Mouse (Mus musculus) hindbrain, embryonic 13.5 days (tissue): ENCODE results near the gene Jpt1. TPM values are rescaled to one million over a fixed set of nuclear protein-coding genes. Genes with fewer than 3 reads are reported as not detected.

Experiments
- ATAC-seq: fragments of 200-750 bp; cut with Nextera tagmentation; 2 replicates; pipeline ENCODE4 v1.8.0; 2017; ENCODE audit warnings: moderate TSS enrichment; ENCODE audit not compliant: low FRiP score
- H3K27ac ChIP-seq: fragments of 300-500 bp; sonication (generic); 2 replicates; pipeline ENCODE4 v1.5.1; 2015; ENCODE audit warnings: inconsistent platforms, mild to moderate bottlenecking, moderate library complexity
- H3K27me3 ChIP-seq: fragments of 300-500 bp; sonication (generic); 2 replicates; pipeline ENCODE4 v1.6.1; 2015; ENCODE audit warnings: mild to moderate bottlenecking, inconsistent platforms
- H3K36me3 ChIP-seq: fragments of 300-500 bp; sonication (generic); 2 replicates; pipeline ENCODE4 v1.6.1; 2015; ENCODE audit warnings: mild to moderate bottlenecking, inconsistent platforms
- H3K4me1 ChIP-seq: fragments of 300-500 bp; sonication (generic); replicated peaks from 2 replicates; pipeline ENCODE4 v1.6.1; 2015; ENCODE audit warnings: inconsistent platforms
- H3K4me2 ChIP-seq: fragments of 300-500 bp; sonication (generic); 2 replicates; pipeline ENCODE4 v1.6.1; 2015; ENCODE audit warnings: inconsistent platforms, mild to moderate bottlenecking, moderate library complexity
- H3K4me3 ChIP-seq: fragments of 300-500 bp; sonication (generic); 2 replicates; pipeline ENCODE4 v1.5.1; 2015; ENCODE audit warnings: mild to moderate bottlenecking, inconsistent platforms
- H3K9ac ChIP-seq: fragments of 300-500 bp; sonication (generic); 2 replicates; pipeline ENCODE4 v1.6.1; 2015; ENCODE audit warnings: mild to moderate bottlenecking, inconsistent platforms
- H3K9me3 ChIP-seq: fragments of 300-500 bp; sonication (generic); 2 replicates; pipeline ENCODE4 v1.6.1; 2016; ENCODE audit warnings: inconsistent platforms
- WGBS: fragments of 180-500 bp; shearing (Covaris S2); methylation state at CpG from one replicate; pipeline ENCODE4 v1.1.7; 2015; 5-methylcytosine and 5-hydroxymethylcytosine counted together
- microRNA-seq: library from miRNA; unstranded; fragments of <30 nt; microRNA quantifications from one replicate; pipeline ENCODE4, GENCODE M21; 2016
- polyA plus RNA-seq: library from polyadenylated mRNA; unstranded; fragments of >200 nt; fragmentation: Nextera tagmentation; extraction: Ambion mirVana; gene quantifications from 2 replicates; pipeline ENCODE4 v1.2.1, GENCODE M21; 2015

Jpt1 gene
- polyA plus RNA-seq, 1 experiment from 2014 or later, result 1,452 TPM

GRCm38 (mm10) chr11:115448998-115449397 is 65.2 kb downstream of the Jpt1 start:
- no peak for ATAC-seq
- no peaks in the 10 kb centered on the region for H3K9me3 ChIP-seq
- no peak overlapping the region for H3K27ac ChIP-seq
- no peaks in the 10 kb centered on the region for H3K4me1 ChIP-seq
- 55% methylated on average over 7 of the region's 7 CpGs for WGBS
- H3K4me3 ChIP-seq, result no peak overlapping the region
- H3K4me2 ChIP-seq, result no peak overlapping the region
- no peak overlapping the region for H3K9ac ChIP-seq
- H3K27me3 ChIP-seq, result 0 out of 2 replicates have a peak, but pooled peaks cover 6% of the 10 kb centered on the region
- H3K36me3 ChIP-seq, result no peaks in the 10 kb centered on the region

- WGBS, result 89% methylated on average over 16 of the region's 16 CpGs
- no peak overlapping the region for H3K4me2 ChIP-seq
- no peaks in the 10 kb centered on the region for H3K36me3 ChIP-seq
- H3K4me3 ChIP-seq, result no peak overlapping the region
- 0 out of 2 replicates have a peak, but pooled peaks cover 3% of the 10 kb centered on the region for H3K27me3 ChIP-seq
- no peak for ATAC-seq
- no peak overlapping the region for H3K9ac ChIP-seq
- no peaks in the 10 kb centered on the region for H3K9me3 ChIP-seq
- no peaks in the 10 kb centered on the region for H3K4me1 ChIP-seq
- no peak overlapping the region for H3K27ac ChIP-seq
These were observed 66.1 kb downstream of the Jpt1 start for GRCm38 (mm10) chr11:115448075-115448474.

Small RNA genes within 50 kb of the gene (microRNA-seq; reads per million reads assigned to microRNA genes)
- not detected for gene Mir3968

Other genes with a start within 250 kb of the Jpt1 start
- 0.22 TPM in 2 replicates for gene Grin2c, start 247.1 kb downstream of the Jpt1 start, polyA plus RNA-seq
- gene Fdxr, start 237.3 kb downstream of the Jpt1 start, polyA plus RNA-seq, result 18.1 and 20.8 TPM in 2 replicates
- 0.73 and 0.79 TPM in 2 replicates for gene Fads6, start 216.7 kb downstream of the Jpt1 start, polyA plus RNA-seq
- not detected in 2 replicates for gene Otop2, start 207.2 kb downstream of the Jpt1 start, polyA plus RNA-seq
- 0.06 and 0.14 TPM in 2 replicates for gene Ush1g, start 192.3 kb downstream of the Jpt1 start, polyA plus RNA-seq
- 1.00 and 1.1 TPM in 2 replicates for gene Otop3, start 179.7 kb downstream of the Jpt1 start, polyA plus RNA-seq
- 41.8 and 42.9 TPM in 2 replicates for gene Hid1, start 146.6 kb downstream of the Jpt1 start, polyA plus RNA-seq
- 22.4 and 23.2 TPM in 2 replicates for gene Cdr2l, start 132.5 kb downstream of the Jpt1 start, polyA plus RNA-seq
- 196 and 205 TPM in 2 replicates for gene Mrpl58, start 110.6 kb downstream of the Jpt1 start, polyA plus RNA-seq
- 945 and 956 TPM in 2 replicates for gene Atp5h, start 94.4 kb downstream of the Jpt1 start, polyA plus RNA-seq
- 17.7 and 22.2 TPM in 2 replicates for gene Kctd2, start 94.3 kb downstream of the Jpt1 start, polyA plus RNA-seq
- gene Trim80, start 73.8 kb downstream of the Jpt1 start, polyA plus RNA-seq, result not detected in 2 replicates
- 0.19 TPM in 1 of 2 replicates, not detected in the other for gene Slc16a5, start 51.9 kb downstream of the Jpt1 start, polyA plus RNA-seq
- 16.9 and 18.0 TPM in 2 replicates for gene Armc7, start 38.7 kb downstream of the Jpt1 start, polyA plus RNA-seq
- gene Nt5c, start 22.5 kb downstream of the Jpt1 start, polyA plus RNA-seq, result 104 and 105 TPM in 2 replicates
- gene Sumo2, start 21.9 kb upstream of the Jpt1 start, polyA plus RNA-seq, result 1,174 and 1,182 TPM in 2 replicates
- gene Nup85, start 50.0 kb upstream of the Jpt1 start, polyA plus RNA-seq, result 109 and 110 TPM in 2 replicates
- gene Mrps7, start 89.5 kb upstream of the Jpt1 start, polyA plus RNA-seq, result 76.0 and 81.3 TPM in 2 replicates
- gene Gga3, start 89.7 kb upstream of the Jpt1 start, polyA plus RNA-seq, result 33.6 and 35.6 TPM in 2 replicates
- gene Mif4gd, start 98.6 kb upstream of the Jpt1 start, polyA plus RNA-seq, result 11.3 and 11.5 TPM in 2 replicates
- 35.6 and 41.1 TPM in 2 replicates for gene Slc25a19, start 113.9 kb upstream of the Jpt1 start, polyA plus RNA-seq
- 184 and 196 TPM in 2 replicates for gene Grb2, start 194.2 kb upstream of the Jpt1 start, polyA plus RNA-seq